Mouse (Mus musculus) left cerebral cortex, postnatal 25 days (tissue): ENCODE measurements around the gene Tpgs1. TPM values are rescaled to one million over a fixed set of nuclear protein-coding genes. Genes with fewer than 3 reads are reported as not detected.
"Not testable (repeated sequence)": the region's sequence is repeated elsewhere in the genome, so short reads cannot be mapped to it uniquely, and the experiment has no call there.

ENCODE experiments used
- DNase-seq, 2 experiments: peaks; one replicate each; pipeline ENCODE4 v3.0.0; 2022; ENCODE audit warnings: low spot score in 2 of 2, mixed read lengths in 1 of 2
- intact Hi-C: fragments of 180-260 bp; cut with DNase I; formaldehyde crosslinking; loops from one replicate; pipeline ENCODE4 v1.15.1; 2025
- total RNA-seq, 2 experiments: library from RNA; stranded (reverse); gene quantifications; 2 replicates each; pipeline ENCODE4 v1.2.3; 2021

Tpgs1 gene
- total RNA-seq, 2 experiments from 2014 or later = 82.0 to 82.8 TPM

DNA sequence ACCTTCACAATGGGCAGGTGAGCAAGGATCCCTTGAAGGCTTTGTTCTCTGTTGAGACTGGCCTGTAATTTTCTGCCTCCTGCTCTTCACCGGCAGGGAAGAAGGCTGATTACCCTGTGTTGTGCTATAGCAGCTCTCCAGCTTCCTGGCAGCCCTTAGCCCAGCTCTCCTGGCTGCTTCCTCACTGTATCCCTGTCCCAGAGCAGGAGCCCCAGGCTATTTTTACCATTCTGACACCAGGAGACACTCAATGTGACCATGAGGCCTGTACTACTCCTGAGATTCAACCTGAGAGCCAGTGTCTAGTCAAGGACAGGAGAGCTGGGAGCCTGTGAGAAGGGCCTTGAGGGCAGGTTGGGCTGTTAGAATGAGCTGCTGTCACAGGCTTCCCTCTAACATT, 17.5 kb downstream of the Tpgs1 start:
- intact Hi-C loops = loop anchor here (10.0 kb wide), 1 partner anchor 1868 kb away; the partner anchor contains the start of gene Aes
- no peak for DNase-seq

DNA sequence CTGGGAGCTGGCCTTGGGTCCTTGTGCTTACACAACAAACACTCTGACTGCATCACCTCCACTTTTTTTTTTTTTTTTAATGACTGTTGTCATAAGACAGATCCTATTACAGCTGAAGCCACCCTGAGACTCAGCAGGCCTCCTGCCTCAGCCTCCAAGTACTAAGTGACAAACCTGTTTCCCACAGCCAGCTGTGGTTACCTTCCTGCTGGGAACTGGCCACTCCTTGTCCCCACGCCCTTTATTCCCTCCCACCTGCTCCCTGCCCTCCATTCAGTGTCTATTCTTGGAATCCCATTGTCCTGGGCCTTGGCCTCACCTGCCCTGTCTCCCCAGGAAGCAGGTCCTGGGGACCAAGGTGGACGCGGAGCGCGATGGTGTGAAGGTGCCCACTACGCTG, 18.3 kb downstream of the Tpgs1 start:
- intact Hi-C loops = loop anchor here (10.0 kb wide), 1 partner anchor 1867 kb away; the partner anchor contains the start of gene Aes
- DNase-seq = no peak

DNA sequence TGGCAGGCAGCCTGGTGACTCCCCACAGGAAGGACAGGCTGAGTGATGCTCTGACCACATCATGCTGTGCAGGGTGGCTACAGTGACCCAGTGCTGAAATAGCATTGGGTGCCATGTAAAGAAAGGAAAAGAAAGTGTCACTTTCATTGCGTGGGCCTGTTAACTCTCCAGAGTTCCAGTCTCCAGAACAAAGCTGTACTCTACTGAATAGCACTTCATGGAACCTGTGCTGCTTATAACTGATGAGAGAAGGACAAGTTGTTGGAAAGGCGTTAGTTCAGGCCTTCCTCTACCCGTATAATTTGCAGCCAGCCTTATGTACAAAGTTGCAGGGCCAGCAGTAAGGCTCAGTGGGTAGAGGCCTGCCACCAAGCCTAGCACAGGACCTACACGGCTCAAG, 19.6 kb downstream of the Tpgs1 start, which contains the start of gene Gzmm:
TSS of gene Gzmm (plus strand) at position 301 of the 400 bp plus-strand sequence.
- DNase-seq = no peak
- intact Hi-C loops = loop anchor here (10.0 kb wide), 1 partner anchor 1866 kb away; the partner anchor contains the start of gene Aes

DNA sequence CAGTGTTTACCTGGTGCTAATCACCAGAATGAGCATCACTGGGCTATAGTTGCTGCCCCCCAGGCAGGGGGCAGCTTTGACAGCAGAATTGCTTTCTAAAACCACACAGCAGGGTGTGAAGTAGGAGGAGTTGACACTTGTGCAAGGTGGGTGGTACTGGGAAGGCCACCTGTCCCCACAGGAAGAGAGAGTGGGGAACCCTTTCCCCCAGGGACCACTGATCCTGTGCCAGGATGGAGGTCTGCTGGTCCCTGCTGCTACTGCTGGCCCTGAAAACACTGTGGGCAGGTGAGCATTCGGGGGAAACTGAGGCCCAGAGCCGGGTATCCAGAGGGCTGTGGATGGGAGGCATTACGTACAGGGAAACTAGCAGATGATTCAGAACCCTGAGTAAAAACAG, 20.0 kb downstream of the Tpgs1 start:
- intact Hi-C loops = loop anchor here (10.0 kb wide), 1 partner anchor 1866 kb away; the partner anchor contains the start of gene Aes

DNA sequence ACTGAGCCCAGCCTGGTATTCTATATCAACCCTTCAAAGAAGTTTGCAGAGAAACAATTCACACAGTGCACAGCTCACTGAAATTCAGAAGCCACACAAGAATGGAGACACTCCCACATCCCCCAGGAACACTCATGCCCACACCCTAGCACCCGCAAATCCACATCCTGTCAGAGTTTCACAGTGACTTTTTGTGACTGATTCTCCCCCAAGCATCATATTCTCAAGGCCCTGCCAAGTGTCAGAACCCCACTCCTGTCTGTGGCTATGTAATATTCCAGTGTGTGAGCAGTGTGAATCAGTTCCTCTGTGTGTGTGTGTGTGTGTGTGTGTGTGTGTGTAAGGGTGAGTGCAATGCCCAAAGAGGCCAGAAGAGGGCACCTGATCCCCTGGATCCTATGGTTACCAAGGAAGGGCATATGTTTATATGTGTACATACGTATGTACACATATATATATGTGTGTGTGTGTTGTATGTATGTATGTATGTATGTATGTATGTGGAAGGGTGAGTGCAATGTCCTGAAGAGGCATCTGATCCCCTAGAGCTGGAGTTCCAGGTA, 22.9 kb downstream of the Tpgs1 start:
- no peak for DNase-seq
- intact Hi-C loops = no loop called here

More for the DNA sequence above, 20.0 kb downstream of the Tpgs1 start:
- DNase-seq = no peak

DNA sequence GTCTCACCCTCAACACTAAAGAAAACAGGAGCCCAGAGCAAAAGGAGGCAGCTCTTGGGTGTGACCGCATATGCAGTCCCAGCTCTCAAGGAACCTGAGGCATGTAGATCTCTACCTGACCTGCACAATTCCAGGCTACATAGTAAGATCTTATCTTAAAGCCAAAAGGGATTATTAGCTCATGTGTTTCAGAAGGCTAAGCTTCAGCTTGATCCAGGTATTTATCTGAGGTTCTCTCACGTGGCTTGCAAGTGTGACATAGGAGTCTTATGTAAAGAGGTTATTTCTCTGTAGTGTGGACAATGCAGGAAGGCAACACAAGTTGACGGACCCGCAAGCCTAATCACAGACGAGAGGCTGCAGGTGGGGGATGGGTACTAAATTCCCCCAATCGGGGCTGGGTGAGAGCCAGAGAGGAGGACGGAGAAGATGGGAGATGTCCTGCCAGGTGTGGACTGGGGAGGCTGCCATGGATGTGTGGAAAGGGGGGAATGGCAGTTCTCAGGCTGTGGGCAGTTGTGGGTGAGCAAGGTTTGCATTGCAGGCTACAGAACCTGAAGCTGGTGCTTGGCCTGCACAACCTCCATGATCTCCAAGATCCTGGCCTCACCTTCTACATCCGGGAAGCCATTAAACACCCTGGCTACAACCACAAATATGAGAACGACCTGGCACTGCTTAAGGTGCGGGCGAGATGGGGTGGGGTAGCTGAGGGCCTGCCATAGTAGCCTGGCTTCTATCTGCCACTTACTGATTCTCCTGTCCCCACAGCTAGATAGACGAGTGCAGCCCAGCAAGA, 24.6 kb downstream of the Tpgs1 start:
- no peak for DNase-seq
- intact Hi-C loops = no loop called here

DNA sequence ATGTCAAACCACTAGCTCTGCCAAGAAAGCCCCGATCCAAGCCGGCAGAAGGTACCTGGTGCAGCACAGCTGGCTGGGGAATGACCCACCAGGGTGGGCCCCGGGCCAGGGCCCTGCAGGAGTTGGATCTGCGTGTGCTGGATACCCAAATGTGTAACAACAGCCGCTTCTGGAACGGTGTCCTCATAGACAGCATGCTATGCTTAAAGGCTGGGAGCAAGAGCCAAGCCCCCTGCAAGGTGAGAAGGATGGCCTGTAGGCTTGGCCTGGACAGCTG, 25.1 kb downstream of the Tpgs1 start:
- intact Hi-C loops = no loop called here
- no peak for DNase-seq

DNA sequence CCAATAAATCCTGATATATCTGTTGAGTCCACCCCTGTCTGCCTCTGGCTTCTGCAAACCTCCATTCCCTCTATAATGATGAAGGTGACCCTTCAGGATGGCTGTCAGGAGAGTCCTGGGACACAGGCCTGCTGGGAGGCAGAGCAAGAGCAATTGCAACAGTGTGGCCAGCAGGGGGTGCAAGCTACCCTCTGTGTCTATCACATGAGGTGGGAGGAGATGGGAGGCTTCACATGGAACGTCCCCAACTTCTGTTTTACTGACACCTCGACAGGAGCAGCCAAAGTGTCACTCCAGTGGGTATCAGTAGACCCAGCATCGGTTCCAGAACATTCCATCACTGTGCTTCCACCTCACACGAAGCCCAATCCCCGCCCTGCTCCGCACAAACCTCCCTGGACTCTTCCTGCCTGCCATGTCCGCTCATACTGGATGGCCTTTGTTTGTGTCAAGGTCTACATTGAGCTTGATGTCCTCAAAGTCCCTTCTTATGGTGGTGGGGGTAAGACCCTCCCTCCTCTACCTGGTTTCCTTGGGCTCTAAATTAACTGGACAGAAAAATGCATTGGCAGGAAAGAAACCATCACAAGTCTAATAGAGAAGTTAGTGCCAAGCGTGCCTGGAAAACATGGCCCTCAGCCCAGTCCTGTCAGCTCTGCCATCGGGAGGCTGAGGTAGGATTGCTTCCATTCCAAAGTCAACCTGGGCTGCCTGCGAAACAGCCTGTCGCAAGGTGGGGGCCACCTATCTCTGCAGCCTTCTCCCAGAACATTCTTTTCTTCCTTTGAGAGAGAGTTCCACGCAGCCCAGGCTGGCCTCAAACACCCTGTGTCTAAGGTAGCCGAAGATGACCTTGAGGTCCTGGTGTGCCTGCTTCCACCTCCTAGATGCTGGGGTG, 26.3 kb downstream of the Tpgs1 start:
- DNase-seq = peak in 1 of 2 experiments; percentile 68
- intact Hi-C loops = loop anchor here (1.0 to 5.0 kb wide), 2 partner anchors 31 to 92 kb away; no protein-coding TSS in a partner anchor

DNA sequence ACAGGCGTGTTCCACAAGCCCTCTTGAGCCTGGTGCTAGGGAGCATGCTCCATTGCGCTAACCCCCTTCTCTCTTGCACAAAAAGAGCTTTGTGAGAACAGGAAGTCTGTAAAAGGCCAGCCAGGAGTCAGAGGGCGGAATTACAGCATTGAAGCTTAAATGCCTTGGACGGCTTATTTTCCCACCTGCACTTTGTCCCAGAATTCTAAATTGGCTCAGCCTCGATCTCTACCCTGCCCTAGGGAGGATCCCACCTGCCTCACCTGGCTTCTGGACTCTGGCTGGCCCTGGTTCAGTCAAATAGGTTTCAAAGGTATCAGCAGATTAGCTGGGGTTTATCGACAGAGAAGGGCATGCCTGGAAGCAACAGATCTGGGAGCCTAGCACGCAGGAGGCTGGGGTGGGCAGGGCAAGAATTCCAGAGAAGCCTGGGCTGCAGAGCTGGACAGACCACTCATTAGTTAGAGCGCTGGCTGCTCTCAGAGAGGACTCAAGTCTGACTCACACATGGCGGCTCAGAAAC, 27.0 kb downstream of the Tpgs1 start:
- intact Hi-C loops = loop anchor here (5.0 kb wide), 1 partner anchor 91 kb away; no protein-coding TSS in a partner anchor
- DNase-seq = no peak

DNA sequence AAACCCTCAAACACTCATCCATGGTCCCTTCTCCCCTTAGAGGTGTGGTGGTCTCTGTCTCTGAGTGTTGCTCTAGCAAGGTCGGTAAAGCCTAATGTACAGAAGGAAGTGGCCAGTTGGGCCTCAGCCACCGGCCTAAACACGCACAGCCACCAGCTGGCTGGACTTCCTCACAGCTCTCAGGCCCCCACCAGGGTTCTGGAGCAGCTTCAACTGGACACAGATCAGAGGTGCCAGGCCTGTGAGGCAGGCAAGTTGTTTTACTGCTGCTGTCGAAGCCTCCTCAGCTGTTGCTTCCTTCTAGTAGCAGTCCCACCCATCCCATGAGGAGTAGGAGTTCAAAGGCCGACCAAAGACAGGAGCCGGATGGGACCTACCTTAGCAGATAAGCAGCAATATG, 28.7 kb downstream of the Tpgs1 start:
- no peak for DNase-seq
- intact Hi-C loops = loop anchor here (5.0 kb wide), 1 partner anchor 89 kb away; no protein-coding TSS in a partner anchor

DNA sequence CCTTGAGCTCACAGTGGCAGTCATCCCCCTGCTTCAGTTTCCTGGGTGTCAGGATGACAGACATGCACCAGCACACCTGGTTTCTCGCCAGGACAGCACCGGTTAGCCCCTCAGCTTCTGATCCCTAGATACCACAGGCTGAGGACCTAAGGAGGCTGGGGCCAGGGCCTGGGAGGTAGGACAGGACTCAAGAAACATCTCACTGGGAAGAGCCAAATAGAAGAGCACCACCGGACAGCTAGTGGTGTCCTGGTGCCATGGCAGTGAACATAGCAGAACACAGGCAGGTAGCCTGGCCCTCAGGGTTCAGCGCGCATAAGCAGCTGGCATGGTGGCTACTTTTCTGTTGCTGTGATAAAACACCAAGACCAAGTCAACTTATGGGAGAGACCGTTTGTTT, 29.3 kb downstream of the Tpgs1 start:
- intact Hi-C loops = loop anchor here (5.0 kb wide), 1 partner anchor 89 kb away; no protein-coding TSS in a partner anchor
- no peak for DNase-seq

DNA sequence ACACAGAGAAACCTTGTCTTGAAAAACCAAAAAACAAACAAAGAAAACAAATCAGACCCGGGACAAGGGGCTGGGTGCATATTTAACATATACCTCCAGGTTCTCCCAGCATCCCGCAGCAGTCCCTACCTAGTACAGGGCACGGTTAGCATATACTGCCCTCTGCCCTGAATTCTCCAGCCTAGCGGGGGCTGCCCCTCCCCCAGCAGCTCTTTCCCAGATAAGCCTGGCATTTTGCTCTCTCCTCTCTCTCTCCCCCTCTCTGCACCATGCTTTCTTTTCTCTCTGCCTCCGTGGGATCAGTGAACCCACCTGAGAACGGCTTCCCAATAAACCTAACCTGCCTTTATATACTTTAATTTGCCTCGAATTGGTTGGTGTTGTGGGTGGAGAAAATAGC, 31.5 kb downstream of the Tpgs1 start:
- intact Hi-C loops = no loop called here
- no peak for DNase-seq

DNA sequence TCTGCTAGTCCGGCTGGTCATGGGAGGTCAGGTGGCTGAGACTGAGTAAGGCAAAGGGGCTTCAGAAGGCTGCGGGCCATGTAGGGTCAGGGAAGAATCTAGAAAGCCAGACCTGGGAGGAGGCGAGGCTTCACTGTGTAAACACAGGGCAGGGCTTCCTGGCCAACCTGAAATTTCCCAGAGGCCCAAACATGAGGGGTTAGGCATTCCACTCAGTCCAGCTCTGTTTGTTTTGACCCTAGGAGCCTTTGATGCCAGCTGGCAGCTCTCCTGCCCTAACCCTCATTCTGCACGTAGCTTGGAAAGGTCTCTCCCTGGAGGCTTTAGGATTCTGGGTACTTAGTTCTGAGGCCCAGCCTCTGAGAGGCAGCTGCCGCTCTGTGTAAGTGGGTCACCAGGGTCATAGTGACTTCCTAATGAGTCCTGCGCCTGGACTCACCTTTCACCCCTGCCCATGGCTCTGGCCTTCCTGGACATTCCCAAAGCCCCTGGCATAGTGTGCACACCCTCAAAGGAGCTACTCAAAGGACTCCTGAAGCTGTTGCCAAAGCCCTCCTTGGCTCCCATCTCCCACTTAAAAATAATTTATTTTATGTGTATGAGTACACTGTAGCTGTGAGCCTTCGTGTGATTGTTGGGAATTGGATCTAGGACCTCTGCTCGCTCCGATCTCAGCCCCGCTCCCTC, 32.4 kb downstream of the Tpgs1 start:
- DNase-seq = no peak
- intact Hi-C loops = no loop called here

DNA sequence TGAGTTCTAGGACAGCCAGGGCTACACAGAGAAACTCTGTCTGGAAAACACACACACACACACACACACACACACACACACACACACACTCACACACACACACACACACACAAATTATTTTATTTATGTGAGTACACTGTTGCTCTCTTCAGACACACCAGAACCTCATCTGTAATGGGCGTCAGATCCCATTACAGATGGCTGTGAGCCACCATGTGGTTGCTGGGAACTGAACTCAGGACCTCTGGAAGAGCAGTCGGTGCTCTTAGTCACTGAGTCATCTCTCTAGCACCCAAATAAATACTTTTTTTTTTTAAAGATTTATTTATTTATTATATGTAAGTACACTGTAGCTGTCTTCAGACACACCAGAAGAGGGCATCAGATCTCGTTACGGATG, 33.8 kb downstream of the Tpgs1 start:
- intact Hi-C loops = not testable (repeated sequence)

DNA sequence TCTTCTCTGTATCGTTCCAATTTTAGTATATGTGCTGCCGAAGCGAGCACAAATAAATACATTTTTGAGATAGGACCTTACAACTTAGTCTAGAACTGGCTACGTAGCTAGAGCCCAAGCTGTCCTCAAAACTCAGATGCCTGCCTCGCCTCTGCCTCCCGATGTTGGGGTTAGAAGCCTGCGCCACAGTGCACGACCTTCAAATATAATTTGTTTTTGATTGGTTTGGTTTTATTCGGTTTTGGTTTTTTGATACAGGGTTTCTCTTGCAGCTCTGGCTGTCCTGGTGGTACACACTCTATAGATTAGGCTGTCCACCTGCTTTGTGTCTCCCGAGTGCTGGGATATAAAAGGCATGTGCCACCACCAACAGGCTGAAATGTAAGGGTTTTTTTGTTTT, 34.4 kb downstream of the Tpgs1 start:
- DNase-seq = no peak
- intact Hi-C loops = no loop called here

More for the DNA sequence above, 33.8 kb downstream of the Tpgs1 start:
- DNase-seq = not testable (repeated sequence)

DNA sequence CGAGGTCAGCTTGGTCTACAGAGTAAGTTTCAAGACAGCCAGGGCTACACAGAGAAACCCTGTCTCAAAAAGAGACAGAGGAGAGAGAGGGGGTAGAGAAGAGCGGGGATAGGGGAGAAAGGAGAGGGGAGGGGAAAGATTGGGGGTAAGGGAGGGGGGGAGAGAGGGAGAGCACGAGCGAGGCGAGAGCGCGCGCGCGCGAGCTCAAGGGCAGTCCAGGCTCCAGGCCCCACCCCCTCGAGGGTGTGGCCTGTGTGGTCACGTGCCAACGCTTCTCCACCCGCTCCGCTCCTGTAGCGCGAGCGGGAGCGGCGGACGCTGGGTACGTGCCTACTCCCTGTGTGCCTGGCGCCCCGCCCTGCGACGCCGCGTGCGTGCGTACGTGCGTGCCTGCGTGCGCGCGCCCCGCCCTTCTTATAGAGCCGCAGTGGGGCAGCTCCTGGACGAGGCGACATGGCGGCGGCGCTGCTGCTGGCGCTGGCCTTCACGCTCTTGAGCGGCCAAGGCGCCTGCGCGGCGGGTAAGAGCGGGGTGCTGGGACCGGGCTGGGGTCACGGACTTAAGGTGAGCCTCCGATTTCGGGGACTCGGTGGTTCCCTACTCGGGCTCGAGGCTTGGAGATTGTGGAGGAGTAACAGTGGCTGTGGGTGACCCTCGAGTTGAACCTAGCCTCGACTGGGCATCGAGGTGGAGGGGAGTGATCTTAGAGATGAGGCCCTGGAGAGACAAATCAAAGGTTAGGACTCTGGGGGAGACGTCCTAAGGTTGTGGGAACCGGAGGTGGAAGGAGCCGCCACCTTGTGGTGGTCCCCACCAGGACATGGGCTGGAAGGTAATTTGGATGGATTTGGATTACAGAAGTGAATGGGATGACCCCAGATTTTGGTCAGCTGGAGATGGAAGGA, 35.1 kb downstream of the Tpgs1 start, which contains the start of gene Bsg:
TSS of gene Bsg (plus strand) at position 427 of the 905 bp plus-strand sequence.
- intact Hi-C loops = loop anchor here (1.0 kb wide), 1 partner anchor 63 kb away; no protein-coding TSS in a partner anchor
- DNase-seq = peak; percentile 99

DNA sequence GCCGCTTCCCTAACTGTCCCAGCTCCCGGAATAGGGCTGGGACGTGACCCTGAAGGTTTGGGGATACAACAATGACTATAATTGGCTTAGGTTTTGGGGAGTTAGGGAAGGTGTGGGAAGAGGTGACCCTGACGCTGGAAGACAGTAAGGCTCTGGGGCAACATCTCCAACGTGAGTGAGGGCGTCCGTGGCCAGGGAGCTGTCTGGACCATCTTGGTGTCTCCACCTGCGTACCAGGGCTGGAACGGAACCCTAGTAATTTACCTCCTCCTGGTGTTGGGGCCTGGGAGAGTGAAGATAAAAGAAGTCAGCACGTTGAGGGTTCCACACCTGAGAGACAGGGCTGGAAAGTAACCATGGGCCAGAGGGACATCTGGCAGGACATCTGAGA, 35.8 kb downstream of the Tpgs1 start:
- DNase-seq = no peak
- intact Hi-C loops = loop anchor here (1.0 kb wide), 1 partner anchor 62 kb away; no protein-coding TSS in a partner anchor

DNA sequence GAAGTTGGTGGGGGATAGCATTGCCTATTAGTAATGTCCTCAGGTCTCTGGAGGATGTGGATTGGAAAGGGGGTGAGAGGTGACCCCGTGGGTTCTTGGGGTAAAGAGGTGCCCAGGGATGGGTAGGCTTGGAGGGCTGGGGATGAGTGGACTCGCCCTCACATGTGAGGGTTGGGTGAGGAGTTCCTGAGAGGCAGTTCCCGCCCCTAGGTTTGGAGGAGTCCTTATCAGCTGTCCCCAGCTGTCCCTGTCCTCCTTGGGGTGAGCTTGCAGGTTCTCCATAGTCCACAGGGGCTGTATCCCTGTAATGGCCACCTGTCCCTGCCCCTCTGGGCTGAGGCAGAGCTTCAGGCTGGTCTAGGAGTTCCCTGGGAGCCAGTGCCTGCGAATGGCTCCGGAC, 36.8 kb downstream of the Tpgs1 start:
- intact Hi-C loops = no loop called here
- DNase-seq = no peak
